8 mouse cellular contexts compared by ENCODE assay signal in the genomic region with DNA sequence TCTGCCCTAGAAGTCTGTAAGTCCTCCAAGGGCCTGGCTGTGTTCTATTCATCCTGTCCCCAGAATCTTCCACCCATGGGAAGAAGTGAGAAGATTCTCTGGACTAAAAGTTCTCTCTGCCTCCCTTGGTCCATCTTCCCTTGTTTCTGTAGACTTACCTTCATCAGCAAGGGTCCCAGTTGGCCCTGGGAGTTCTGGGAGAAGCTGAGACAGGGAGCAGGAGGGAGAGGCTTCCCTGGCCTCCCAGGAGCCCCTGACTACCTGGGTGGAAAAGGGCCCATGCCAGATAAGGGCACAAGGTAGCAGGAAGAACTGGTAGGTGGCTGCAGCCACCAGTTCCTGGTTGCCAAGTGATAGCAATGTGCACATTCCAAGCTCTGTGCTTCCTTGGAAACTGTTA. TPM values are rescaled to one million over a fixed set of nuclear protein-coding genes. Genes with fewer than 3 reads are reported as not detected.
A peak's percentile ranks its signal among the peaks of the same experiment; 100 is the strongest.
DNase-seq lines count a peak whose midpoint lies in the region; ATAC-seq and TF ChIP-seq lines count a peak whose summit lies in the region.

A gene (minus strand): TSS at position 342 of the 400 bp plus-strand sequence.

- peak; percentile 15; the same call in 1 of the 2 replicates for TF ChIP-seq POLR2A in testis, adult 2 months (IDR thresholded peaks at IDR 0.05; ENCODE audit: control insufficient read depth, low read depth, low read length)

- no peaks in the 10 kb centered on the region for H3K27me3 ChIP-seq in testis, adult 2 months (ENCODE audit: control insufficient read depth, insufficient read depth, low read length)
- peaks cover 14% of the 10 kb centered on the region for H3K27me3 ChIP-seq in erythroblast, embryonic 14.5 days (ENCODE audit: control insufficient read depth)
- H3K27me3 ChIP-seq in heart, postnatal 0 days (ENCODE audit: control insufficient read depth, insufficient read depth, low read length), result no peaks in the 10 kb centered on the region
- H3K27me3 ChIP-seq in neural tube, embryonic 13.5 days, result peaks cover 20% of the 10 kb centered on the region

- TF ChIP-seq EP300 in heart, postnatal 0 days (IDR thresholded peaks at IDR 0.05; ENCODE audit: low read depth), result no peak

- DNase-seq in testis, postnatal 14 days (ENCODE audit: low spot score), result no peak
- no peak for DNase-seq in heart, postnatal 0 days (ENCODE audit: low spot score)
- no peak for DNase-seq in left cerebral cortex, postnatal 4 days
- no peak for DNase-seq in urinary bladder, postnatal 10 days (ENCODE audit: low spot score)
- no peak for DNase-seq in cerebellum, adult 18-20 months

- no peak for ATAC-seq in heart, postnatal 0 days (ENCODE audit: insufficient read depth, low read depth)
- ATAC-seq in neural tube, embryonic 13.5 days (ENCODE audit: low read depth), result no peak

- no peaks in the 10 kb centered on the region; the same call in 1 of the 2 replicates for H3K4me1 ChIP-seq in testis, adult 2 months (ENCODE audit: control insufficient read depth, insufficient read depth, low read length)
- peaks cover 63% of the 10 kb centered on the region for H3K4me1 ChIP-seq in erythroblast, embryonic 14.5 days (ENCODE audit: control insufficient read depth)
- peaks cover 12% of the 10 kb centered on the region; the same call in 1 of the 2 replicates for H3K4me1 ChIP-seq in heart, postnatal 0 days (ENCODE audit: control insufficient read depth, insufficient read depth)
- H3K4me1 ChIP-seq in neural tube, embryonic 13.5 days (replicated peaks), result peaks cover 25% of the 10 kb centered on the region

- intact Hi-C loops in left cerebral cortex, postnatal 4 days (cut with DNase I), result loop anchor here (10.0 kb wide), 1 partner anchor 251 kb away; a partner anchor contains a TSS

- no peaks in the 10 kb centered on the region for H3K9me3 ChIP-seq in erythroblast, embryonic 14.5 days (ENCODE audit: control insufficient read depth, low read length)
- H3K9me3 ChIP-seq in heart, postnatal 0 days (replicated peaks; ENCODE audit: control insufficient read depth, low read length), result no peaks in the 10 kb centered on the region
- no peaks in the 10 kb centered on the region for H3K9me3 ChIP-seq in neural tube, embryonic 13.5 days

- H3K4me3 ChIP-seq in testis, adult 2 months (ENCODE audit: control insufficient read depth, low read depth, low read length), result peak within 1 kb of the TSS; percentile 75
- H3K4me3 ChIP-seq in erythroblast, embryonic 14.5 days (replicated peaks), result peak within 1 kb of the TSS; percentile 35
- no peak within 1 kb of the TSS for H3K4me3 ChIP-seq in heart, postnatal 0 days (ENCODE audit: low read depth, low read length)
- no peak within 1 kb of the TSS for H3K4me3 ChIP-seq in neural tube, embryonic 13.5 days

- H3K9ac ChIP-seq in heart, postnatal 0 days (replicated peaks; ENCODE audit: low read depth, low read length), result no peak within 1 kb of the TSS
- H3K9ac ChIP-seq in neural tube, embryonic 13.5 days, result no peak within 1 kb of the TSS

- no peak within 1 kb of the TSS for H3K4me2 ChIP-seq in heart, postnatal 0 days (ENCODE audit: low read depth, low read length)
- H3K4me2 ChIP-seq in neural tube, embryonic 13.5 days, result no peak within 1 kb of the TSS

- no peaks in the 10 kb centered on the region for H3K36me3 ChIP-seq in testis, adult 2 months (ENCODE audit: control insufficient read depth, insufficient read depth, low read length)
- peaks cover 13% of the 10 kb centered on the region for H3K36me3 ChIP-seq in erythroblast, embryonic 14.5 days (ENCODE audit: control insufficient read depth)
- no peaks in the 10 kb centered on the region for H3K36me3 ChIP-seq in heart, postnatal 0 days (replicated peaks; ENCODE audit: control insufficient read depth, insufficient read depth, low read length)
- H3K36me3 ChIP-seq in neural tube, embryonic 13.5 days, result no peaks in the 10 kb centered on the region

- no peak for TF ChIP-seq CTCF in testis, adult 2 months (IDR thresholded peaks at IDR 0.05; ENCODE audit: control insufficient read depth, insufficient read depth, insufficient replicate concordance, low read depth, low read length)
- no peak for TF ChIP-seq CTCF in heart, postnatal 0 days (IDR thresholded peaks at IDR 0.05; ENCODE audit: low read depth)

- H3K27ac ChIP-seq in testis, adult 2 months (ENCODE audit: control insufficient read depth, insufficient read depth, low read depth, low read length), result peak within 1 kb of the TSS; percentile 71
- no peak within 1 kb of the TSS for H3K27ac ChIP-seq in heart, postnatal 0 days (ENCODE audit: low read depth)
- no peak within 1 kb of the TSS for H3K27ac ChIP-seq in neural tube, embryonic 13.5 days (replicated peaks)

RNA-seq across cellular contexts. Expression of the gene that starts here (rescaled TPM):
- 1,270 and 1,285 TPM in 2 replicates for polyA plus RNA-seq in testis, adult 2 months (2012; rRNA removed)
- 5.2 and 15.3 TPM in 2 replicates for polyA plus RNA-seq in erythroblast, embryonic 14.5 days (2012)
- 32.3 and 37.6 TPM in 2 replicates for total RNA-seq in heart, postnatal 0 days (2014; rRNA removed; ENCODE audit: low replicate concordance)
- polyA plus RNA-seq in heart, postnatal 0 days (2015; fragmentation: Nextera tagmentation; extraction: Ambion mirVana), result 31.4 and 32.6 TPM in 2 replicates
- total RNA-seq in left cerebral cortex, postnatal 4 days (2021), result 10 to 100 TPM; 45.1 to 47.8 TPM
- polyA plus RNA-seq in neural tube, embryonic 13.5 days (2015; fragmentation: Nextera tagmentation; extraction: Ambion mirVana), result 48.1 and 54.2 TPM in 2 replicates

Comparison
In these comparisons a context has a peak if more than half of its experiments do, and no peak if none do; other contexts are left out.
1. RNA of the gene that starts here (polyA plus RNA-seq): 1,270 to 1,285 TPM in testis, adult 2 months; 48.1 to 54.2 TPM in neural tube, embryonic 13.5 days, 31.4 to 32.6 TPM in heart, postnatal 0 days and 5.2 to 15.3 TPM in erythroblast, embryonic 14.5 days; every median in the first group is over 10 times any median in the second.
2. H3K4me3 ChIP-seq: peak in testis, adult 2 months (single experiment) and erythroblast, embryonic 14.5 days (single experiment); none in heart, postnatal 0 days (single experiment) and neural tube, embryonic 13.5 days (single experiment).